Mouse (Mus musculus) limb, embryonic 12.5 days (tissue): ENCODE measurements around the gene D1Ertd622e. TPM values are rescaled to one million over a fixed set of nuclear protein-coding genes. Genes with fewer than 3 reads are reported as not detected.

Experiments used
- ATAC-seq: fragments of 200-750 bp; cut with Nextera tagmentation; 2 replicates; pipeline ENCODE4 v1.8.0; 2017; ENCODE audit warnings: low read depth, moderate TSS enrichment; ENCODE audit not compliant: insufficient number of reproducible peaks, insufficient read depth, low FRiP score, low TSS enrichment
- H3K27ac ChIP-seq: fragments of 300-500 bp; sonication (generic); 2 replicates; pipeline ENCODE4 v1.5.1; 2016; ENCODE audit warnings: mild to moderate bottlenecking, moderate library complexity
- H3K27me3 ChIP-seq: fragments of 300-500 bp; sonication (generic); 2 replicates; pipeline ENCODE4 v1.6.1; 2016; ENCODE audit warnings: mild to moderate bottlenecking, moderate library complexity
- H3K36me3 ChIP-seq: fragments of 300-500 bp; sonication (generic); 2 replicates; pipeline ENCODE4 v1.6.1; 2016; ENCODE audit warnings: mild to moderate bottlenecking, moderate library complexity
- H3K4me1 ChIP-seq: fragments of 300-500 bp; sonication (generic); replicated peaks from 2 replicates; pipeline ENCODE4 v1.6.1; 2016
- H3K4me2 ChIP-seq: fragments of 300-500 bp; sonication (generic); 2 replicates; pipeline ENCODE4 v1.6.1; 2016; ENCODE audit warnings: mild to moderate bottlenecking, moderate library complexity
- H3K4me3 ChIP-seq: fragments of 300-500 bp; sonication (generic); replicated peaks from 2 replicates; pipeline ENCODE4 v1.5.1; 2016; ENCODE audit warnings: mild to moderate bottlenecking
- H3K9ac ChIP-seq: fragments of 300-500 bp; sonication (generic); replicated peaks from 2 replicates; pipeline ENCODE4 v1.6.1; 2016; ENCODE audit warnings: mild to moderate bottlenecking, moderate library complexity
- H3K9me3 ChIP-seq: fragments of 300-500 bp; sonication (generic); 2 replicates; pipeline ENCODE4 v1.6.1; 2016; ENCODE audit warnings: mild to moderate bottlenecking, moderate library complexity
- WGBS: fragments of 180-500 bp; shearing (Covaris S2); methylation state at CpG from one replicate; pipeline ENCODE4 v1.1.7; 2016; 5-methylcytosine and 5-hydroxymethylcytosine counted together
- polyA plus RNA-seq: library from polyadenylated mRNA; unstranded; fragments of >200 nt; fragmentation: Nextera tagmentation; extraction: Ambion mirVana; gene quantifications from 2 replicates; pipeline ENCODE4 v1.2.1, GENCODE M21; 2016

D1Ertd622e gene
- polyA plus RNA-seq, 1 experiment from 2014 or later = 13.2 TPM

DNA sequence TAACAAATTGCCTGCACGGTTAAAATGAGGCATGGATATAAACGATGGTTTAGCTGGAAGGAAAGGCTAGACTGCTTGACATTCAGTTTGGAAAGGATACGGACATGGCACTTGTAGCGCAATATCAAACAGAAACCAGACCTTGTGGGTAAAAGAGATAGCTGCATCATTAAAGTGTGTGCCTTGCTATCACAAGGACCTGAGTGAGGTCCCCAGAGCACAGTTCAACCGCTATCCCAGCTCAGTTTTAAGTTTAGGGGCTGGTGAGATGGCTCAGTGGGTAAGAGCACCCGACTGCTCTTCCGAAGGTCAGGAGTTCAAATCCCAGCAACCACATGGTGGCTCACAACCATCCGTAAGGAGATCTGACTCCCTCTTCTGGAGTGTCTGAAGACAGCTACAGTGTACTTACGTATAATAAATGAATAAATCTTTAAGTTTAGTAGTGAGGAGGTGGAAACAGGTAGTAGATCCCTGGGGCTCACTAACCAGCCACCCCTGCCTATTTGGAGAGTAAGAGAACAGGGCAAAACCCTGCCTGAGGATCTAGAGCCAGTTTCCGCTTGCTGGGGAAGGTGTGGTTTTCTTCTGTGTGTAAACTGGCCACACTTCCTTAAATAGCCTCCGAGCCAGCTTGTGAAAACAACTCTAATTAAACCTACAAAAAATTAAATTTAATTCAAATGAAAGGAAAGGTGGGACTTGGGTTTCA lies 29.2 kb downstream of the D1Ertd622e start:
- Histone ChIP-seq H3K4me3 (no peak overlapping the region), H3K27me3 (no peaks in the 10 kb centered on the region), H3K4me1 (no peaks in the 10 kb centered on the region), H3K9me3 (no peaks in the 10 kb centered on the region), H3K9ac (no peak overlapping the region), H3K27ac (no peak overlapping the region), H3K4me2 (no peak overlapping the region), H3K36me3 (no peaks in the 10 kb centered on the region)
- 87% methylated on average over 11 of the region's 11 CpGs for WGBS
- no peak for ATAC-seq

DNA sequence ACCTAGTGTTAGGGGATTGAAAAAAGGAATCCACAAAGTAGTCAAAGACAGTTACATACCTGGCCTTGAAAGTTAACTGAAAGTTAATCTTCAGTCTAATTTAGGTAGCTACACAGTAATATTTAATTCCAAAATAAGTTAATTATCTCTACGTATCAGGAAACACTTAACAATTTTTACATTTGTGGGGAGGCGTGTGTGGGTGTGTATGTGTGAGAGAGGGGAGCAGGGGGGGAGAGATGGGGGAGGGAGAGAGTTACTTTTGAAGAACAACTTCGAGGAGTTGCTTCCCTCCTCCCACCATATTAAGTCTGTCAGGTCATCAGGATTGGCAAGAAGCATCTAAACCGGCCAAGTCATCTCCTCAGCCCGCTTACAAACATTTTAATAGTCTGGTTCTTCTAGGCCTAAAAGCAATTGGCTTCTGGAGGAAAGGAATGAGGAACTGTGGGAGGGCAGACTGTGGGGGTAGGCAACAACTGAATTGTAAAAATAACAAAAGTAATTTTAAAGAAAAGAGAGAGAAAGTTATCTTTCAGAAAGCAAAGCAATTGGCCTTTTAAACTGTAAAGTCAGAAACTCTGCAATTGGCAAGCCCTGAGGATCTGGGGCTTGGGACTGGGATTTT lies 29.9 kb downstream of the D1Ertd622e start:
- no peak overlapping the region for H3K4me2 ChIP-seq
- no peak overlapping the region for H3K27ac ChIP-seq
- H3K4me3 ChIP-seq = no peak overlapping the region
- H3K9me3 ChIP-seq = no peaks in the 10 kb centered on the region
- ATAC-seq = no peak
- no peak overlapping the region for H3K9ac ChIP-seq
- H3K4me1 ChIP-seq = no peaks in the 10 kb centered on the region
- WGBS = 69% methylated on average over 5 of the region's 5 CpGs
- H3K36me3 ChIP-seq = no peaks in the 10 kb centered on the region
- H3K27me3 ChIP-seq = no peaks in the 10 kb centered on the region

DNA sequence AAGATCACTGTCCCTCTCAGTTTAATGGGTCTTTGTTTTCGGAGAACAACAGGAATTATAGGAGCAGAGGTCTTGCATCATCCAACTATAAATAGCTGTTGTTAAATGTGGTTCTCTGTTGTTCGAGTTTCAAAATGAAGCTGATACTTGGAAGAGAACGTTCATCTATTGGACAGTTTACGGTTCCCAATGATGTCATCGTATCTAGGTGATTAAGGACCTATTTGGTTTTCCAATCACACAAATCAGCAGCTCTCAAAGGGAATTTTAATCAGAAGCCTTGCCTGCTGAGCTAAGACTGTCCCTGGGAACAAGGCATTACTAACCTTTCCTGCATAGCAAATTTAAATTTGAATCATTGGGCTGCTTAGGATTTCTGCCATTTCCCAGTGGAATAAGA lies 31.7 kb downstream of the D1Ertd622e start:
- H3K9ac ChIP-seq = no peak overlapping the region
- H3K36me3 ChIP-seq = no peaks in the 10 kb centered on the region
- H3K4me2 ChIP-seq = no peak overlapping the region
- no peaks in the 10 kb centered on the region for H3K9me3 ChIP-seq
- WGBS = 83% methylated on average over 5 of the region's 5 CpGs
- H3K27me3 ChIP-seq = no peaks in the 10 kb centered on the region
- no peak overlapping the region for H3K4me3 ChIP-seq
- no peak for ATAC-seq
- no peak overlapping the region for H3K27ac ChIP-seq
- H3K4me1 ChIP-seq = no peaks in the 10 kb centered on the region

DNA sequence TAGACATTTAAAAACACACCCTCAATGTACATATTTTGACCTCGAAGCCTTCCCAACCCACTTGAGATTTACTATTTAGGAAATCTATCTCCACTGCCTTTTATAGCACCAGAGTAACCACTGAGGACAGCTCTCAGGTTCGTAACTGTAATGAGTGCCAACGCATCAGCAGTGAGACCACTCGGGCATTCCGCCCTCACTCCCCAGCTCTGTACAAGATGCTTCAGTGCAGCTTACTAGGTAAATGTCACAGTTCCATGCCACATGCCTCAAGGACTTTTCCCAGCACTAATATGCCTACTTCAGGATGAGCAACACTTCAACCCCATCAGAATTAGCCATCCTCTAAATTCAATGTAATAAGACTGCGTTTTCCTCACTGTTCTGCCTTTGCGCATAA lies 33.0 kb downstream of the D1Ertd622e start:
- WGBS = 82% methylated on average over 7 of the region's 7 CpGs
- no peaks in the 10 kb centered on the region for H3K4me1 ChIP-seq
- no peaks in the 10 kb centered on the region for H3K27me3 ChIP-seq
- no peak overlapping the region for H3K27ac ChIP-seq
- no peak overlapping the region for H3K9ac ChIP-seq
- no peak overlapping the region for H3K4me2 ChIP-seq
- no peaks in the 10 kb centered on the region for H3K9me3 ChIP-seq
- H3K4me3 ChIP-seq = no peak overlapping the region
- no peaks in the 10 kb centered on the region for H3K36me3 ChIP-seq
- no peak for ATAC-seq

DNA sequence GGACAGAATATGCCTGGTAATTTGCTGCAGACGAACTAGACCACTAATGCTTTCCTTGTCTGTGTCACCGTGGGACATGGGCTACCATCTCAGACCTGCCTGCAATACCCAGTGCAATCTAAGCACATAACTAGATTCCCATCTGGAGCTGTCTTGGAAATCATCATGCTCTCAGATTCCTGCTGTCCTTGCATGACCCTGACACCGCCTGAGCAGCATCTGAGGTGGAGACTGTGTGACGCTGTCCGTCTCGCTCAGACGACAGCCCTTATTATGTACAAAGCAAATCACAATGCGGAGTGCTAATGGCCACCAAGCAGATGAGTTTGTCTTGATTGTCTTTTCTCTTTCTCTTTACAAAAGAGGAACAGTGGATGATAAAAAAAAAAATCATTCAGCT lies 33.9 kb downstream of the D1Ertd622e start:
- Histone ChIP-seq H3K4me1 (no peaks in the 10 kb centered on the region), H3K36me3 (no peaks in the 10 kb centered on the region), H3K9ac (no peak overlapping the region), H3K27me3 (no peaks in the 10 kb centered on the region), H3K9me3 (no peaks in the 10 kb centered on the region), H3K4me3 (no peak overlapping the region), H3K4me2 (no peak overlapping the region), H3K27ac (no peak overlapping the region)
- ATAC-seq = no peak
- 91% methylated on average over 8 of the region's 8 CpGs for WGBS

DNA sequence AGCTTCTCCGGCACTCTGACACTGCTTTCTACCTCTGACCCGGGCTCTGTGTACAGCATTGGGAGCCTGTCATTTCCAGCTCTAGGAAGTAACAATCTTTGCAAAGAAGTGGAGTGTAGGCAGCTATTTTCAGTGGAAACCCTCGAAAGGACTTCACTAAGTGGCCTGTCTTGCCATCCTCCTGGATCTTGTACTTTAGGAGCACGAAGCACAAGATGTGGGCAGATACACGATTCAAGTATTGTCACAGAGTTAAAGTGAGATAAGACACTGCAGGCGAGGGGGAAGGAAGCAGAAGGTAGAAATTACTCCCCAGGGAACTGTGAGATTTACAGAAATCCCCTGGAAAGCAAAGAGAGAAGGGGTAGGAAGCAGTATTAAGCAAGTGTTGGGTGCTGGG lies 36.4 kb downstream of the D1Ertd622e start:
- H3K4me1 ChIP-seq = no peaks in the 10 kb centered on the region
- 77% methylated on average over 6 of the region's 6 CpGs for WGBS
- no peak overlapping the region for H3K27ac ChIP-seq
- H3K27me3 ChIP-seq = no peaks in the 10 kb centered on the region
- no peak for ATAC-seq
- H3K36me3 ChIP-seq = no peaks in the 10 kb centered on the region
- no peaks in the 10 kb centered on the region for H3K9me3 ChIP-seq
- no peak overlapping the region for H3K4me2 ChIP-seq
- no peak overlapping the region for H3K9ac ChIP-seq
- no peak overlapping the region for H3K4me3 ChIP-seq

DNA sequence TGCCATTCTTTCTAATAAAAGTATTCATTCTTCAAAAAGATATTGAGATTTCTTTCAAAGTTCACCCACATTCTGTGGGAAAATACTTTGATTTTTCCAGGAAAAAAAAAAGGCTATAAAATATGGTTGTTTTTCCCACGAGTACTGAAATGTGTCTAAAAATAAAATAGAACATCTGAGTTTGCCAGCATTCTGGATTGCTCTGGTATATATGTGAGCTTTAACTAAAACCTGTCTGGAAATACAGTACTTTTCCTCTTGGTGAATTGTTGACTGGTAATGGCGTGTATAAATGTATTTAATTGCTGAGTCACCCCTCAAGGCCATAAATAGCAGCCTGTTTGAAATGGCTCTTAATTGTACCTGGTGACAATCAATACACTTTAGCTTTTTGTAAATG lies 37.5 kb downstream of the D1Ertd622e start:
- Histone ChIP-seq H3K27ac (no peak overlapping the region), H3K9me3 (no peaks in the 10 kb centered on the region), H3K4me1 (no peaks in the 10 kb centered on the region), H3K4me2 (no peak overlapping the region), H3K9ac (no peak overlapping the region), H3K27me3 (no peaks in the 10 kb centered on the region), H3K4me3 (no peak overlapping the region), H3K36me3 (no peaks in the 10 kb centered on the region)
- ATAC-seq = no peak
- WGBS = 49% methylated on average over 2 of the region's 2 CpGs

DNA sequence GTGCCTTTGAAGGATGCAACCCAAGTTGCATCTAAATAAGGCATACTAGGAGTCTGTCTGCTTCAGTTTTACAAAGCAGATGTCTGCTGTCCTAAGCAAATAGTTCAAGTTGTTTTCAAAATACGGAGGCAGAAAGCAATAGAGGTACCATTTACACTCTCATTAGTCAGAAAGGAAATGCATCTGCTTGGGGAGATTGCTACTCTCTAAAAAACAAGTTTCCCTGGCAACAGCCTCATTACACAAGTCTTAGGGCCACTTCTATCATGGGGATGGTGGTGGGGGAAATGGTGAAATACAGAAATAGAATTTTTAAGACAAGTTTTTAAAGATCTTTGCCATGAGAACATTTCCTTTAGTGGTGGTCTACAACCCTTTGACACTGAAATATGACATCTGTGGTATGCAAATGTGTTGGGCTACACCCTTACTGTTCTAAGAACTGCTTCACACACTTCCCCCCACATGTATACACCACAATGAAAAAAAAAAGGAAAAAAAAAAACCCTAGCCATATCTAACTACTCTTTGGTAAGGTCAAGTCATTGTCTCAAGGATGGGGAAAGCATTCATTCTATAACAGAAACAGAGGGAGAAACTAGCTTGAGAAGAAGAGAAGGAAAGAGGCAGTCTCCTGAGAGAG lies 38.5 kb downstream of the D1Ertd622e start:
- Histone ChIP-seq H3K4me3 (no peak overlapping the region), H3K27me3 (no peaks in the 10 kb centered on the region), H3K36me3 (no peaks in the 10 kb centered on the region), H3K27ac (no peak overlapping the region), H3K9ac (no peak overlapping the region), H3K4me2 (no peak overlapping the region), H3K4me1 (no peaks in the 10 kb centered on the region), H3K9me3 (no peaks in the 10 kb centered on the region)
- WGBS = 19% methylated on average over 1 of the region's 1 CpGs
- no peak for ATAC-seq

DNA sequence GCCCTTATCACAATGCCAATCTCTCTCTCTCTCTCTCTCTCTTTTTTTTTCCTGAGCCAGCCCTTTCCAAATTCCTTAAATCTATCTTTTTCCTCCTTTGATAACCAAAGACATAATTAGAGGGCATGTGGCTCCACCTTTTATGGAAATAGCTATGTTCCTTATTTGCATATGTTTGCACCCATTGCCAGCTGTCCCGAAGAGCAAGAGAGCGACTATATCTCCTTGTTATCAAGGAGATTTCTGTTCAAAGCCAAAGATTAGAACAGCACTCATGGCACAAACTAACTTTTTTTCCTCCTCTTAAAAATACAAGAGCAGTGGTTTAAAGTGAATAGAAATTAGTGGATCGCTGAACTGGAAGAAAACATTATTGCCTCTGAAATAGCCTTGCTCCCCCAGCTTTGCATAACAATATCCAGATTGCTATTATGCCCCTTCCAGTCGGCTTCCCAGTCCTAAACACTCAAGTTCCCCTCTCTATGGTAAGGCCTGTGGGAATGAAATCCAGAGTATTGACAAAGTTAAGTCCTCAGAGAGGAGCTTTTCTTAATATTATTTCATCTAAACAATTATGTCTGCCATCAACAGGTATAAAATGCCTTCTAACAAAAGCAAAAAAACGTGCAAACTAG lies 39.2 kb downstream of the D1Ertd622e start:
- Histone ChIP-seq H3K27ac (no peak overlapping the region), H3K9me3 (no peaks in the 10 kb centered on the region), H3K27me3 (no peaks in the 10 kb centered on the region), H3K9ac (no peak overlapping the region), H3K4me3 (no peak overlapping the region), H3K4me2 (no peak overlapping the region), H3K36me3 (no peaks in the 10 kb centered on the region), H3K4me1 (no peaks in the 10 kb centered on the region)
- WGBS = 31% methylated on average over 5 of the region's 5 CpGs
- no peak for ATAC-seq

DNA sequence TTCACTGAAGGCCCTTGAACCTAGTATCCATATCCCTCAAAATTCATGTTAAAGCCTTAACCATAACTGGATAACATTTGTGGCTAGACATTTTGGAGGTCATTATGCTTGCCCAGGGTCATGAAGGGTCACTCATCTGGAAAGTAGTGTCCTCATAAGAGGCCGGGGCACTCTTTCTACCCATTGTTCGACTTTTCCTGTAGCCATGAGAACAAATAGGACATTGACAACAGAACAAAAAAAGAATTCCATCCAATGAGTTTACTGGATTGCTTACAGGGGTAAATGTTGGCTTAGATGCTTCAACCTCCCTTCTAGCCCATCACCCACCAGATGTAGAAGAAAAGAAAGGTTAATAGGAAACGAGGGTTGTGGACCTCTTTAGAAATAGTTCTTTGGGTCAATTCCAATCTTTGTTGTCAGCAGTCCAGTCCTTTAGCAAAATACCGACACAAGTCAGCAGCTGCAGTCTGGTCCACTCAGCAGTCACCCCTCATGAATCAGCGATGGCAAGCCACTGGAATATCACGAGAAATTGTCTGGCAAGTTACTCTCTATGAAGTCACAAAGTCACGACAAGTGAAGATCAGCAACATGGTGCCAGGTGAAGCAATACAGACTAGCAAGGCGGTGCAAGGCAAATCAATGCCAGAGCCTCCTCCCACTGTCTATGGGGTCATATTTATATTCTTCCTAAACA lies 42.1 kb downstream of the D1Ertd622e start:
- H3K27me3 ChIP-seq = no peaks in the 10 kb centered on the region
- 86% methylated on average over 8 of the region's 8 CpGs for WGBS
- H3K36me3 ChIP-seq = no peaks in the 10 kb centered on the region
- no peak overlapping the region for H3K4me2 ChIP-seq
- no peak for ATAC-seq
- no peaks in the 10 kb centered on the region for H3K4me1 ChIP-seq
- no peak overlapping the region for H3K27ac ChIP-seq
- no peaks in the 10 kb centered on the region for H3K9me3 ChIP-seq
- no peak overlapping the region for H3K9ac ChIP-seq
- H3K4me3 ChIP-seq = no peak overlapping the region

DNA sequence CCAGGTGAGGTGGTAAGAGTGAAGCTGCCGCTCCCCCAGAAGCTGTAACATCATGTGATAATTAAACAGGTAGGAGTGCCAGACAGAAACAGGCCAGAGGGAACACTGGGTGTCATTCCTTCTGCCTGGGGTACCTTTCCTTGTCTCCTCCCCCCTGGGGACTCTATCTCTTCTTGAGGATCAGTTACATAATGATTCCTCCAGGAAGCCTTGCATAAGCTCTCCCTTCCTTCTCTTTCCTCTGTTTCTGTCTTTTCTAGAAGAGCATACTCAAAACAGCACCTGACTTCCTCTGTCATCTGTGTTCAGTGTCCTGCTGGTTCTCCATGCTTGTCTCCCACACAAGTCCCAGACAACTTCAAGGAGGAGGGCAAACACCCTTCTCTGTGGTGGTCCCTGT lies 46.3 kb downstream of the D1Ertd622e start:
- Histone ChIP-seq H3K4me3 (no peak overlapping the region), H3K27me3 (no peaks in the 10 kb centered on the region), H3K4me1 (no peaks in the 10 kb centered on the region), H3K36me3 (no peaks in the 10 kb centered on the region), H3K27ac (no peak overlapping the region), H3K4me2 (no peak overlapping the region), H3K9ac (no peak overlapping the region), H3K9me3 (no peaks in the 10 kb centered on the region)
- WGBS = 65% methylated on average over 1 of the region's 1 CpGs
- no peak for ATAC-seq
